Mouse (Mus musculus) macrophage (primary cell): ENCODE results near the gene Irgm2. TPM values are rescaled to one million over a fixed set of nuclear protein-coding genes. Genes with fewer than 3 reads are reported as not detected.
A peak's percentile ranks its signal among the peaks of the same experiment; 100 is the strongest.
"Not testable (repeated sequence)": the region's sequence is repeated elsewhere in the genome, so short reads cannot be mapped to it uniquely, and the experiment has no call there.

Experiments
- H3K27ac ChIP-seq: fragments of 350-480 bp; formaldehyde crosslinking; 2 replicates; pipeline ENCODE4 v1.9.0; 2021
- H3K36me3 ChIP-seq: fragments of 350-480 bp; formaldehyde crosslinking; 2 replicates; pipeline ENCODE4 v1.9.0; 2021; ENCODE audit errors: inconsistent target
- H3K4me3 ChIP-seq: fragments of 350-480 bp; formaldehyde crosslinking; 2 replicates; pipeline ENCODE4 v1.9.0; 2021; ENCODE audit errors: inconsistent target
- H3K79me2 ChIP-seq: fragments of 350-480 bp; formaldehyde crosslinking; 2 replicates; pipeline ENCODE4 v1.9.0; 2021; ENCODE audit errors: inconsistent target
- WGBS: methylation state at CpG from one replicate; pipeline ENCODE4 v1.1.7; 2026; ENCODE audit warnings: inconsistent platforms; ENCODE audit not compliant: missing documents; 5-methylcytosine and 5-hydroxymethylcytosine counted together
- polyA plus RNA-seq: library from polyadenylated mRNA; stranded (reverse); fragments of 250-400 nt; gene quantifications from 3 replicates; pipeline ENCODE4 v1.2.4, GENCODE M21; 2018; ENCODE audit warnings: inconsistent platforms
- total RNA-seq, 78 experiments: library from RNA; depleted of rRNA; stranded (reverse); fragments of 250-400 nt; gene quantifications; 1 replicate in 9 of 78; 2 replicates in 24 of 78; 3 replicates in 43 of 78; 4 replicates in 2 of 78; pipeline ENCODE4 v1.2.4; 2018; ENCODE audit warnings: inconsistent platforms in 56 of 78

Irgm2 gene
- total RNA-seq (2018; cell fraction: chromatin; rRNA removed), result 100 to 1,000 TPM in 4 of 26 experiments, 10 to 100 TPM in 20, 1 to 10 TPM in 2; 5.4 to 224 (median 59.7) TPM
- 100 to 1,000 TPM in 14 of 26 experiments, 10 to 100 TPM in 12; 30.0 to 238 (median 133) TPM for total RNA-seq (2018; cell fraction: cytosol; rRNA removed)
- 100 to 1,000 TPM in 15 of 26 experiments, 10 to 100 TPM in 11; 16.8 to 231 (median 146) TPM for total RNA-seq (2018; cell fraction: nucleus; rRNA removed)
- 32.0 to 97.2 TPM (median 40.6 TPM) in 3 replicates for polyA plus RNA-seq

GRCm38 (mm10) chr11:58199229-58200037 is at the start of gene Irgm2, which contains the start of gene Igtp:
Gene Irgm2, plus strand, starts transcription at chr11:58199618.
Gene Igtp, plus strand, starts transcription at chr11:58199556.
- peak within 1 kb of the TSS; percentile 89 for H3K27ac ChIP-seq
- H3K36me3 ChIP-seq, result peaks cover 19% of the 10 kb centered on the region; the same call in 1 of the 2 replicates
- 3% methylated on average over 10 of the region's 15 CpGs for WGBS
- H3K4me3 ChIP-seq, result peak within 1 kb of the TSS; percentile 53
- H3K79me2 ChIP-seq, result peaks cover 28% of the 10 kb centered on the region

- Histone ChIP-seq H3K79me2 (no peaks in the 10 kb centered on the region), H3K27ac (no peak overlapping the region), H3K36me3 (peaks cover 26% of the 10 kb centered on the region; the same call in 1 of the 2 replicates), H3K4me3 (no peak overlapping the region)
- WGBS, result 93% methylated on average over 9 of the region's 9 CpGs
Observed at GRCm38 (mm10) chr11:58155458-58155857, 44.0 kb upstream of the Irgm2 start.

- Histone ChIP-seq H3K36me3 (peaks cover 23% of the 10 kb centered on the region; the same call in 1 of the 2 replicates), H3K79me2 (no peaks in the 10 kb centered on the region), H3K4me3 (no peak overlapping the region), H3K27ac (no peak overlapping the region)
- 96% methylated on average over 3 of the region's 3 CpGs for WGBS
Observed at GRCm38 (mm10) chr11:58156871-58157270, 42.5 kb upstream of the Irgm2 start.

GRCm38 (mm10) chr11:58165072-58165471 is 34.3 kb upstream of the Irgm2 start:
- Histone ChIP-seq H3K79me2 (peaks cover 4% of the 10 kb centered on the region; the same call in 1 of the 2 replicates), H3K4me3 (no peak overlapping the region), H3K27ac (no peak overlapping the region), H3K36me3 (peaks cover 5% of the 10 kb centered on the region; the same call in 1 of the 2 replicates)
- 100% methylated on average over 2 of the region's 2 CpGs for WGBS

DNA sequence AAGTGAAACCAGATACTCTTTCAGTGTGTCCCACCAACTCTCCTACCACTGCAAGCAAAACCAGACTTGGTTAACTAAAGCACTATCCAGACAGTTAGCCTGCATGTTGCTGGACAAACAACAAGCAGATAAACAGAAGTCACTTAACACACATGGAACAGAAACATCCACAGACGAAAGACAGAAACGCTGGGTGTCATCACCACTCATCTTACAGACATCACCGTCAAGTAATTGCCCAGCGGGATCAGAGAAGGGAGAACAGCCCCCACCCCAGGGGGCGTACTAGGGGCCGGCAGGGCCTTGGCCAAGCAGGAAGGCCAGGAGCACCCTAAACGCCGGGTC is 31.6 kb upstream of the Irgm2 start:
- Histone ChIP-seq H3K79me2 (peaks cover 16% of the 10 kb centered on the region; the same call in 1 of the 2 replicates), H3K36me3 (peaks cover 1% of the 10 kb centered on the region; the same call in 1 of the 2 replicates), H3K27ac (no peak overlapping the region), H3K4me3 (peak overlapping the region; percentile 53)
- 0% methylated on average over 4 of the region's 8 CpGs for WGBS

- under 1% methylated on average over 64 of the region's 71 CpGs for WGBS
- Histone ChIP-seq H3K27ac (no peak within 1 kb of the TSS), H3K36me3 (peaks cover 2% of the 10 kb centered on the region; the same call in 1 of the 2 replicates), H3K79me2 (peaks cover 22% of the 10 kb centered on the region; the same call in 1 of the 2 replicates), H3K4me3 (peak within 1 kb of the TSS; percentile 53)
Observed at GRCm38 (mm10) chr11:58168167-58168915, 31.1 kb upstream of the Irgm2 start, which contains the start of gene Gemin5. Gene Gemin5, minus strand, starts transcription at chr11:58168539.

DNA sequence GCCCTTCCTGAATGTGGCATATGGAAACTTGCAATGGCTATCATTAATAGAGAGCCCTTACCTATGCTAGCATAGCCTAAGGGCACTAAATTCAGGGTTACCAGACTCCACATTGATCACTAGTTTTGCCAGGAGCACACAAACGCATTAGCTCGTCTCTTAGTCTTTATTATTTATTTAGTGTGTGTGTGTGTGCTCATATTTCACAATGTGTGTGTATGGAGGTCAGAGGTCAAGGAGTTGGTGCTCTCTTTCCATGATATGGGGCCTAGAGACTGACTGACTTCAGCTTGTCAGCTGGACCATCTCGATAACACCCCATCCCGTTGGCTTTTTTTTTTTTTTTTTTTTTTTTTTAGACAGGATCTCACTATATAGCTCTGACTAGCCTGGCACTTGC is 29.8 kb upstream of the Irgm2 start:
- H3K4me3 ChIP-seq, result no peak overlapping the region
- H3K36me3 ChIP-seq, result peaks cover 16% of the 10 kb centered on the region; the same call in 1 of the 2 replicates
- peaks cover 22% of the 10 kb centered on the region; the same call in 1 of the 2 replicates for H3K79me2 ChIP-seq
- 81% methylated on average over 3 of the region's 4 CpGs for WGBS
- no peak overlapping the region for H3K27ac ChIP-seq

GRCm38 (mm10) chr11:58171459-58172091 is 27.8 kb upstream of the Irgm2 start, which contains the start of gene Mrpl22:
Gene Mrpl22, plus strand, starts transcription at chr11:58171661.
- 1% methylated on average over 34 of the region's 34 CpGs for WGBS
- peaks cover 22% of the 10 kb centered on the region; the same call in 1 of the 2 replicates for H3K79me2 ChIP-seq
- peak within 1 kb of the TSS; percentile 96 for H3K4me3 ChIP-seq
- H3K27ac ChIP-seq, result peak within 1 kb of the TSS; percentile 40
- H3K36me3 ChIP-seq, result peaks cover 35% of the 10 kb centered on the region

DNA sequence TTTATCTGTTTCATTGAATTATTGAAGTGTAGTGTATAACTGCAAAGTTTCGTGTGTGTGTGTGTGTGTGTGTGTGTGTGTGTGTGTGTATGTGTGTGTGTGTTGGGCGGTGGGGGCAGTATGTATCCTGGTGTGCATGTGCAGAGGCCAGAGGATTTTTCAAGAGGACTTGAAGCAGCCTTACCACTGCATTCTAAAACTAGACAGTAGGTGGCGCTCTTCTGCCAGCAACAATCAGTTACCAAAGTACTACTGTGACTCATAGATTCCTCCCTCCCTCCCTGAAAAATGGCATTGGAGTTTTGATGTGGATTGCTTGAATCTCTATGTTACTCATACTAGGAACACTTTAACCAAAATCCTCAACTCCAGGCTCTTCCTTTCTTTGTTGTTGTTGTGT is 19.9 kb upstream of the Irgm2 start:
- Histone ChIP-seq H3K36me3 (peaks cover 45% of the 10 kb centered on the region), H3K79me2 (peaks cover 9% of the 10 kb centered on the region), H3K27ac (no peak overlapping the region), H3K4me3 (no peak overlapping the region)
- 17% methylated on average over 3 of the region's 3 CpGs for WGBS

DNA sequence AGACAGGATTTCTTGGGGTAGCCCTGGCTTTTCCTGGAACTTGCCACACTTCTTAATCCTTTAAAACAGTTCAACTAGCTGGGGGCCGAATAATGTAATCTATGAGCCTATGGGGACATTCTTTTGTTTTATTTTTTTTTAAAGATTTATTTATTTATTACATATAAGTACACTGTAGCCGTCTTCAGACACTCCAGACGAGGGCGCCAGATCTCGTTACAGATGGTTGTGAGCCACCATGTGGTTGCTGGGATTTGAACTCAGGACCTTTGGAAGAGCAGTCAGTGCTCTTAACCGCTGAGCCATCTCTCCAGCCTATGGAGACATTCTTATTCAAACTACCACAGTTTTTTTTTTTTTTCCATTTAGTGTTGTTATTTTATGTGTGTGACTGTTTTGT is 19.4 kb upstream of the Irgm2 start:
- H3K27ac ChIP-seq, H3K4me3 ChIP-seq: not testable (repeated sequence)
- peaks cover 14% of the 10 kb centered on the region for H3K79me2 ChIP-seq
- WGBS, result 95% methylated on average over 6 of the region's 6 CpGs
- H3K36me3 ChIP-seq, result peaks cover 41% of the 10 kb centered on the region

- H3K36me3 ChIP-seq, result peaks cover 36% of the 10 kb centered on the region; the same call in 1 of the 2 replicates
- H3K27ac ChIP-seq, result no peak overlapping the region
Observed at GRCm38 (mm10) chr11:58180756-58181155, 18.7 kb upstream of the Irgm2 start.

DNA sequence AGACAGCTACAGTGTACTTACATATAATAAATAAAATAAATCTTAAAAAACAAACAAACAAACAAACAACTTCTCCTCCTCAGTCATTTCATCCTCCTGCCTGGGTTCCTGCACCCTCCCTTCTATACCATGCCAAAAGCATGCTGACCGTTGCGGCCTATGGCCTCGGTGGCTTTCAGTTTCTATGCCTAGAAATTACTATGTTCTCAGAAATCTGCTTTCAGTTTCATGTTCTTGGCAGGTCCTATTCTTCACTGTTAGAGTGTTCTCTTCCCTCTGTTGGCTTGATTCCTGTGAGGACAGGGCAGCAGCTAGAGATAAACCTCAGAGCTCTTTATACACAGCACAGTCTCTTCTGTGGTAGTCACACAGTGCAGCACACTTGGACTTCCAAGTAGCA is 15.8 kb upstream of the Irgm2 start:
- H3K36me3 ChIP-seq, result peaks cover 30% of the 10 kb centered on the region
- peak overlapping the region; percentile 58 for H3K4me3 ChIP-seq
- H3K79me2 ChIP-seq, result peaks cover 49% of the 10 kb centered on the region
- 0% methylated on average over 3 of the region's 3 CpGs for WGBS
- H3K27ac ChIP-seq, result peak overlapping the region; percentile 72

More at GRCm38 (mm10) chr11:58180756-58181155, 18.7 kb upstream of the Irgm2 start:
- no peak overlapping the region for H3K4me3 ChIP-seq
- 91% methylated on average over 6 of the region's 7 CpGs for WGBS
- H3K79me2 ChIP-seq, result peaks cover 21% of the 10 kb centered on the region

DNA sequence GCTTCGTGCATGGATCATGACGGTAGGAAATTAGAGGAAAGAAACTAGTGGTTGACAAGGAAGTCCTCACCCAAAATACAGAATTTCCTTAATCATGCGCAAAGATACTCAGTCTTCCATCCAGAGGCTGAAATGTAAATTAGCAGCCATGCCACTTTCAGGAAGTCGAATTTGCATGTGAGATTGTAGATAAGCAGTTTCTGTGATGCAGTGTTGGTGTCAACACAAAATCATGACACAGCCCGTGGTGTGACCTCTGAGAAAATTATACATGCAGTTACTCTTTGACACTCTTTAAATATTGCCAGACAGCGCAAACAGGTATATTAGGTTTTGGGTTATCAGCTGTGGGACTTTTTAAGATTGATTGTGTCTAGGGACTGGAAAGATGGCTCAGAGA is 9.7 kb upstream of the Irgm2 start:
- 95% methylated on average over 4 of the region's 6 CpGs for WGBS
- peaks cover 45% of the 10 kb centered on the region for H3K79me2 ChIP-seq
- peaks cover 41% of the 10 kb centered on the region for H3K36me3 ChIP-seq
- H3K27ac ChIP-seq, result no peak overlapping the region
- H3K4me3 ChIP-seq, result no peak overlapping the region

DNA sequence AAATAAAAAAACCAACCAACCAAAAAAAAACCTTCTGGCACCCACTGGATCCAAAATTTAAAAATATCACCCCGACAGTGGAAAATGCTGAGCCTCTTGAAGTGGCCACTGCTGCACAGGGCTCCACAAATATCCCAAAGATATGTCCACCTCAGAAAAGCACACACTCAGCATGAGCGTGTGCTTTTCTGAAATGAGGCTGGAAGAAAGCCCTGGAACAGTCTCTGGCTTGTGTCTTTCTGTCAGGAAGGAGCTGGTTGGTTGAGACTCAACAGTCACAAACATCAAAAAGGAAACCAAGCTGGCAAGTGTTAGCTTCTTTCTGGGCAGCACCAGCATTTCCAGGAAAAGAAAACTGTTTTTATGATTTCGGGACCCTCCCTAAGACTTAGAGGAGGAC is 6.1 kb upstream of the Irgm2 start:
- no peak overlapping the region for H3K27ac ChIP-seq
- H3K36me3 ChIP-seq, result peaks cover 18% of the 10 kb centered on the region
- 48% methylated on average over 3 of the region's 3 CpGs for WGBS
- no peak overlapping the region for H3K4me3 ChIP-seq
- H3K79me2 ChIP-seq, result peaks cover 9% of the 10 kb centered on the region; the same call in 1 of the 2 replicates
